14 mouse cellular contexts compared by ENCODE assay signal in genomic region chr3:34679439-34679838, GRCm38 (mm10). TPM values are rescaled to one million over a fixed set of nuclear protein-coding genes. Genes with fewer than 3 reads are reported as not detected.
"Had no signal": no experiment of that assay in that cellular context is flagged by ENCODE, and none has a peak within 500 bp of the region (broad histone marks: within the 10 kb centered on the region; RNA-seq: fewer than 3 reads in every experiment).

No protein-coding gene starts in this region.

- H3K4me1 ChIP-seq: limb, embryonic 12.5 days; stomach, embryonic 15.5 days had no signal

- H3K9me3 ChIP-seq: limb, embryonic 12.5 days; stomach, embryonic 15.5 days had no signal

- H3K9ac ChIP-seq: limb, embryonic 12.5 days; liver, embryonic 14.5 days; stomach, embryonic 15.5 days had no signal

- H3K27me3 ChIP-seq: stomach, embryonic 15.5 days had no signal

- H3K4me2 ChIP-seq: limb, embryonic 12.5 days; stomach, embryonic 15.5 days had no signal

- H3K36me3 ChIP-seq: limb, embryonic 12.5 days; stomach, embryonic 15.5 days had no signal

- H3K27ac ChIP-seq: kidney, postnatal 0 days; limb, embryonic 12.5 days; liver, embryonic 14.5 days; stomach, embryonic 15.5 days had no signal

- DNase-seq: kidney, adult 11 months; kidney, adult 9 months; kidney, postnatal 36 days; lung, adult 18-20 months; right cerebral cortex, postnatal 4 days; thymus, adult 2 months; thymus, postnatal 25 days had no signal

- H3K4me3 ChIP-seq: limb, embryonic 12.5 days; stomach, embryonic 15.5 days had no signal

RNA-seq across cellular contexts. Expression of gene Sox2, which starts 29.2 kb away (rescaled TPM):
- total RNA-seq: liver, adult 2 months; megakaryocyte-erythroid progenitor cell, adult 5-6 weeks had no signal
- polyA plus RNA-seq: kidney, postnatal 0 days; liver, adult 2 months; spleen, adult 2 months had no signal
